Mouse (Mus musculus): ENCODE data around the gene Lag3. TPM values are rescaled to one million over a fixed set of nuclear protein-coding genes. Genes with fewer than 3 reads are reported as not detected.

Gene Lag3
- total and polyA plus RNA-seq, 3 experiments = 0.32 to 0.47 (median 0.34) TPM

- DNase-seq = no peak
- H3K27ac ChIP-seq = peak overlapping the region; percentile 76
- H3K27me3 ChIP-seq (ENCODE audit: control insufficient read depth, insufficient read depth, low read length) = no peaks in the 10 kb centered on the region
- H3K9ac ChIP-seq (ENCODE audit: low read depth, low read length) = peak overlapping the region; percentile 54; the same call in 1 of the 2 replicates
- no peaks in the 10 kb centered on the region for H3K79me2 ChIP-seq (replicated peaks; ENCODE audit: control insufficient read depth, insufficient read depth, low read length)
- H3K4me1 ChIP-seq (ENCODE audit: control insufficient read depth, insufficient read depth, low read length) = peaks cover 3% of the 10 kb centered on the region
- TF ChIP-seq EP300 (IDR thresholded peaks at IDR 0.05; ENCODE audit: insufficient read depth, low read depth, low read length) (no peak), CTCF (IDR thresholded peaks at IDR 0.05) (no peak), POLR2A (IDR thresholded peaks at IDR 0.05; ENCODE audit: insufficient read depth, low read depth, low read length) (no peak)
- 28% methylated on average over 26 of the region's 26 CpGs for WGBS
- intact Hi-C loops (cut with DNase I) = loop anchor here (5.0 kb wide), 1 partner anchor 154 kb away; no protein-coding TSS in a partner anchor
- H3K36me3 ChIP-seq (ENCODE audit: control insufficient read depth, insufficient read depth, low read length) = no peaks in the 10 kb centered on the region
- peak overlapping the region; percentile 44 for H3K4me3 ChIP-seq
These were observed 53.5 kb downstream of the Lag3 start for GRCm38 (mm10) chr6:124857840-124858530.

- peak; percentile 16; the same call in 1 of the 2 replicates for TF ChIP-seq POLR2A (IDR thresholded peaks at IDR 0.05; ENCODE audit: insufficient read depth, low read depth, low read length)
- peak; percentile 81 for TF ChIP-seq CTCF (IDR thresholded peaks at IDR 0.05)
- no peak for TF ChIP-seq EP300 (IDR thresholded peaks at IDR 0.05; ENCODE audit: insufficient read depth, low read depth, low read length)
- no peaks in the 10 kb centered on the region for H3K79me2 ChIP-seq (replicated peaks; ENCODE audit: control insufficient read depth, insufficient read depth, low read length)
- intact Hi-C loops (cut with DNase I) = loop anchor here (5.0 kb wide), 1 partner anchor 155 kb away; no protein-coding TSS in a partner anchor
- H3K27ac ChIP-seq = peak within 1 kb of the TSS; percentile 76
- DNase-seq = peak; percentile 86 to 87
- H3K36me3 ChIP-seq (ENCODE audit: control insufficient read depth, insufficient read depth, low read length) = no peaks in the 10 kb centered on the region
- H3K9ac ChIP-seq (ENCODE audit: low read depth, low read length) = peak within 1 kb of the TSS; percentile 54
- H3K4me3 ChIP-seq = peak within 1 kb of the TSS; percentile 44
- under 1% methylated on average over 86 of the region's 86 CpGs for WGBS
- no peaks in the 10 kb centered on the region for H3K27me3 ChIP-seq (ENCODE audit: control insufficient read depth, insufficient read depth, low read length)
- H3K4me1 ChIP-seq (ENCODE audit: control insufficient read depth, insufficient read depth, low read length) = peaks cover 3% of the 10 kb centered on the region
These were observed 54.3 kb downstream of the Lag3 start, which contains the start of gene P3h3 for GRCm38 (mm10) chr6:124856916-124857839. TSS of gene P3h3 (minus strand) at chr6:124857752.

GRCm38 (mm10) chr6:124856321-124856720 is 55.2 kb downstream of the Lag3 start:
- 27% methylated on average over 14 of the region's 14 CpGs for WGBS
- intact Hi-C loops (cut with DNase I) = loop anchor here (5.0 kb wide), 1 partner anchor 156 kb away; no protein-coding TSS in a partner anchor
- no peak for TF ChIP-seq EP300 (IDR thresholded peaks at IDR 0.05; ENCODE audit: insufficient read depth, low read depth, low read length)
- no peak for TF ChIP-seq POLR2A (IDR thresholded peaks at IDR 0.05; ENCODE audit: insufficient read depth, low read depth, low read length)
- no peak for TF ChIP-seq CTCF (IDR thresholded peaks at IDR 0.05)
- no peaks in the 10 kb centered on the region for H3K79me2 ChIP-seq (replicated peaks; ENCODE audit: control insufficient read depth, insufficient read depth, low read length)
- no peak overlapping the region for H3K27ac ChIP-seq
- no peak for DNase-seq
- H3K9ac ChIP-seq (ENCODE audit: low read depth, low read length) = no peak overlapping the region
- H3K4me1 ChIP-seq (ENCODE audit: control insufficient read depth, insufficient read depth, low read length) = peaks cover 3% of the 10 kb centered on the region
- H3K36me3 ChIP-seq (ENCODE audit: control insufficient read depth, insufficient read depth, low read length) = no peaks in the 10 kb centered on the region
- no peaks in the 10 kb centered on the region for H3K27me3 ChIP-seq (ENCODE audit: control insufficient read depth, insufficient read depth, low read length)
- H3K4me3 ChIP-seq = no peak overlapping the region

- no peak for DNase-seq
- H3K4me1 ChIP-seq (ENCODE audit: control insufficient read depth, insufficient read depth, low read length) = peaks cover 2% of the 10 kb centered on the region
- intact Hi-C loops (cut with DNase I) = loop anchor here (5.0 kb wide), 1 partner anchor 158 kb away; no protein-coding TSS in a partner anchor
- no peak overlapping the region for H3K9ac ChIP-seq (ENCODE audit: low read depth, low read length)
- no peaks in the 10 kb centered on the region for H3K27me3 ChIP-seq (ENCODE audit: control insufficient read depth, insufficient read depth, low read length)
- no peaks in the 10 kb centered on the region for H3K79me2 ChIP-seq (replicated peaks; ENCODE audit: control insufficient read depth, insufficient read depth, low read length)
- H3K36me3 ChIP-seq (ENCODE audit: control insufficient read depth, insufficient read depth, low read length) = no peaks in the 10 kb centered on the region
- H3K27ac ChIP-seq = no peak overlapping the region
- H3K4me3 ChIP-seq = no peak overlapping the region
- TF ChIP-seq CTCF (IDR thresholded peaks at IDR 0.05) (no peak), EP300 (IDR thresholded peaks at IDR 0.05; ENCODE audit: insufficient read depth, low read depth, low read length) (no peak), POLR2A (IDR thresholded peaks at IDR 0.05; ENCODE audit: insufficient read depth, low read depth, low read length) (no peak)
- WGBS = 64% methylated on average over 12 of the region's 12 CpGs
These were observed 56.9 kb downstream of the Lag3 start for GRCm38 (mm10) chr6:124854647-124855046.

Other genes starting within 250 kb of the Lag3 start
- gene Lpcat3, start 248.7 kb downstream of the Lag3 start, total RNA-seq (2021) = 10 to 100 TPM; 34.9 to 40.5 TPM
- 73.4 and 116 TPM in 2 replicates for gene Lpcat3, start 248.7 kb downstream of the Lag3 start, polyA plus RNA-seq (2012; rRNA removed)
- gene Emg1, start 199.5 kb downstream of the Lag3 start, total RNA-seq (2021) = 10 to 100 TPM; 71.4 to 78.8 TPM
- gene Emg1, start 199.5 kb downstream of the Lag3 start, polyA plus RNA-seq (2012; rRNA removed) = 51.8 and 79.0 TPM in 2 replicates
- gene Phb2, start 199.4 kb downstream of the Lag3 start, total RNA-seq (2021) = 100 to 1,000 TPM; 260 to 292 TPM
- gene Phb2, start 199.4 kb downstream of the Lag3 start, polyA plus RNA-seq (2012; rRNA removed) = 184 and 200 TPM in 2 replicates
- 1 to 10 TPM; 3.1 to 4.4 TPM for gene Ptpn6, start 173.0 kb downstream of the Lag3 start, total RNA-seq (2021)
- gene Ptpn6, start 173.0 kb downstream of the Lag3 start, polyA plus RNA-seq (2012; rRNA removed) = 4.5 and 8.2 TPM in 2 replicates
- gene Grcc10, start 170.3 kb downstream of the Lag3 start, total RNA-seq (2021) = 100 to 1,000 TPM; 280 to 314 TPM
- gene Grcc10, start 170.3 kb downstream of the Lag3 start, polyA plus RNA-seq (2012; rRNA removed) = 296 and 328 TPM in 2 replicates
- 1 to 10 TPM in 1 of 2 experiments, not detected in 1; 1.9 TPM for gene Gm45234, start 155.7 kb downstream of the Lag3 start, total RNA-seq (2021)
- not detected in 2 replicates for gene Gm45234, start 155.7 kb downstream of the Lag3 start, polyA plus RNA-seq (2012; rRNA removed)
- 10 to 100 TPM; 44.3 to 47.8 TPM for gene Atn1, start 155.2 kb downstream of the Lag3 start, total RNA-seq (2021)
- gene Atn1, start 155.2 kb downstream of the Lag3 start, polyA plus RNA-seq (2012; rRNA removed) = 24.5 and 32.8 TPM in 2 replicates
- 1 to 10 TPM; 2.4 to 2.7 TPM for gene Eno2, start 142.0 kb downstream of the Lag3 start, total RNA-seq (2021)
- gene Eno2, start 142.0 kb downstream of the Lag3 start, polyA plus RNA-seq (2012; rRNA removed) = 2.4 and 2.7 TPM in 2 replicates
- gene Lrrc23, start 132.0 kb downstream of the Lag3 start, total RNA-seq (2021) = not detected
- gene Lrrc23, start 132.0 kb downstream of the Lag3 start, polyA plus RNA-seq (2012; rRNA removed) = 0.53 and 3.2 TPM in 2 replicates
- gene Spsb2, start 103.0 kb downstream of the Lag3 start, total RNA-seq (2021) = 1 to 10 TPM; 3.2 TPM
- gene Spsb2, start 103.0 kb downstream of the Lag3 start, polyA plus RNA-seq (2012; rRNA removed) = 2.8 and 4.4 TPM in 2 replicates
- gene Tpi1, start 97.4 kb downstream of the Lag3 start, total RNA-seq (2021) = 100 to 1,000 TPM; 788 to 884 TPM
- gene Tpi1, start 97.4 kb downstream of the Lag3 start, polyA plus RNA-seq (2012; rRNA removed) = 870 and 1,222 TPM in 2 replicates
- gene Usp5, start 82.2 kb downstream of the Lag3 start, total RNA-seq (2021) = 10 to 100 TPM; 68.4 to 72.3 TPM
- 51.0 and 74.9 TPM in 2 replicates for gene Usp5, start 82.2 kb downstream of the Lag3 start, polyA plus RNA-seq (2012; rRNA removed)
- gene Cdca3, start 82.2 kb downstream of the Lag3 start, total RNA-seq (2021) = under 1 TPM; 0.32 to 0.70 TPM
- gene Cdca3, start 82.2 kb downstream of the Lag3 start, polyA plus RNA-seq (2012; rRNA removed) = 0.72 and 1.9 TPM in 2 replicates
- 10 to 100 TPM in 1 of 2 experiments, 1 to 10 TPM in 1; 6.1 to 10.9 TPM for gene Gnb3, start 71.4 kb downstream of the Lag3 start, total RNA-seq (2021)
- gene Gnb3, start 71.4 kb downstream of the Lag3 start, polyA plus RNA-seq (2012; rRNA removed) = 6.9 and 14.0 TPM in 2 replicates
- 10 to 100 TPM in 1 of 2 experiments, 1 to 10 TPM in 1; 6.9 to 10.6 TPM for gene P3h3, start 54.0 kb downstream of the Lag3 start, total RNA-seq (2021)
- gene P3h3, start 54.0 kb downstream of the Lag3 start, polyA plus RNA-seq (2012; rRNA removed) = 15.5 and 16.2 TPM in 2 replicates
- under 1 TPM; 0.41 to 0.44 TPM for gene Gpr162, start 47.7 kb downstream of the Lag3 start, total RNA-seq (2021)
- 1.0 and 1.4 TPM in 2 replicates for gene Gpr162, start 47.7 kb downstream of the Lag3 start, polyA plus RNA-seq (2012; rRNA removed)
- under 1 TPM; 0.34 to 0.57 TPM for gene Cd4, start 23.5 kb downstream of the Lag3 start, total RNA-seq (2021)
- 0.53 and 0.66 TPM in 2 replicates for gene Cd4, start 23.5 kb downstream of the Lag3 start, polyA plus RNA-seq (2012; rRNA removed)
- 100 to 1,000 TPM; 154 to 163 TPM for gene Ptms, start 8.4 kb upstream of the Lag3 start, total RNA-seq (2021)
- gene Ptms, start 8.4 kb upstream of the Lag3 start, polyA plus RNA-seq (2012; rRNA removed) = 547 and 614 TPM in 2 replicates
- 100 to 1,000 TPM; 179 to 194 TPM for gene Mlf2, start 19.7 kb upstream of the Lag3 start, total RNA-seq (2021)
- 259 and 275 TPM in 2 replicates for gene Mlf2, start 19.7 kb upstream of the Lag3 start, polyA plus RNA-seq (2012; rRNA removed)
- 10 to 100 TPM; 83.2 to 99.8 TPM for gene Cops7a, start 53.8 kb upstream of the Lag3 start, total RNA-seq (2021)
- gene Cops7a, start 53.8 kb upstream of the Lag3 start, polyA plus RNA-seq (2012; rRNA removed) = 208 and 238 TPM in 2 replicates
- under 1 TPM; 0.43 to 0.50 TPM for gene Pianp, start 85.0 kb upstream of the Lag3 start, total RNA-seq (2021)
- 1.7 and 2.0 TPM in 2 replicates for gene Pianp, start 85.0 kb upstream of the Lag3 start, polyA plus RNA-seq (2012; rRNA removed)
- 10 to 100 TPM; 22.4 to 22.8 TPM for gene Zfp384, start 97.4 kb upstream of the Lag3 start, total RNA-seq (2021)
- gene Zfp384, start 97.4 kb upstream of the Lag3 start, polyA plus RNA-seq (2012; rRNA removed) = 28.2 and 33.5 TPM in 2 replicates
- gene Ing4, start 128.1 kb upstream of the Lag3 start, total RNA-seq (2021) = 10 to 100 TPM; 26.1 to 27.1 TPM
- 26.3 and 36.2 TPM in 2 replicates for gene Ing4, start 128.1 kb upstream of the Lag3 start, polyA plus RNA-seq (2012; rRNA removed)
- gene Acrbp, start 138.0 kb upstream of the Lag3 start, total RNA-seq (2021) = 1 to 10 TPM; 1.9 to 2.3 TPM
- gene Acrbp, start 138.0 kb upstream of the Lag3 start, polyA plus RNA-seq (2012; rRNA removed) = 13.6 and 16.3 TPM in 2 replicates
- under 1 TPM in 1 of 2 experiments, not detected in 1; 0.20 TPM for gene Lpar5, start 156.2 kb upstream of the Lag3 start, total RNA-seq (2021)
- 1.2 and 2.3 TPM in 2 replicates for gene Lpar5, start 156.2 kb upstream of the Lag3 start, polyA plus RNA-seq (2012; rRNA removed)
- 100 to 1,000 TPM in 1 of 2 experiments, 10 to 100 TPM in 1; 97.1 to 113 TPM for gene Chd4, start 184.3 kb upstream of the Lag3 start, total RNA-seq (2021)
- 28.3 and 31.6 TPM in 2 replicates for gene Chd4, start 184.3 kb upstream of the Lag3 start, polyA plus RNA-seq (2012; rRNA removed)
- gene Nop2, start 220.2 kb upstream of the Lag3 start, total RNA-seq (2021) = 10 to 100 TPM; 18.9 to 20.3 TPM
- gene Nop2, start 220.2 kb upstream of the Lag3 start, polyA plus RNA-seq (2012; rRNA removed) = 8.3 and 13.6 TPM in 2 replicates
- 1 to 10 TPM; 5.7 to 7.0 TPM for gene Iffo1, start 233.5 kb upstream of the Lag3 start, total RNA-seq (2021)
- gene Iffo1, start 233.5 kb upstream of the Lag3 start, polyA plus RNA-seq (2012; rRNA removed) = 19.7 and 21.8 TPM in 2 replicates